Mouse (Mus musculus): ENCODE data around the gene Pogk. TPM values are rescaled to one million over a fixed set of nuclear protein-coding genes. Genes with fewer than 3 reads are reported as not detected.
A peak's percentile ranks its signal among the peaks of the same experiment; 100 is the strongest.

The Pogk gene
- total RNA-seq (2022), result 10 to 100 TPM; 41.1 to 43.6 (median 42.4) TPM

DNA sequence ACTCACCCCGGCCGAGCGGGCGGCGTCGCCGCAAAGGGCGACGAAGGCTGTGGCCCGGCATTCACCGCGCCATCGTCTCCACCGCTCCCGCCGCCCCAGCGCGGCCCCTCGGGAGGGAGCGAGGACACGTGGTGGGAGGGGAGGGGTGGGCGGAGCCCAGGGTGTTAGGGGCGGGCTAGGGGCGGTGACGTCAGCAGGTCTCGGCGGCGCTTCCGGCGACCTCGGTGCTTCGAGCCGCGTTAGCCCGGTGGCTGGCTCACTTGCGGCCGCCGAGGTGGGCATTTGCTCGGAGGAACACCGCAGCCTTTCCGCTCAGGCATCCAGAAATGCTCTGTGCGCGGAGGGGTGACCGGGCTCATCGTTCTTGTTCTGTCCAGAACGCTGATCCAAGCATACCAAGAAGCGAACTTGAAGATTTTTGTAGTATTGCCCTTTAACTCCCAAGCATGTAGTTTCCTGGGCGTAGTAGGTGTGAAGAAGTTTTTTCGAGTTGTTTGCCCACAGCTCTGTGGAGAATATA is at the start of gene Pogk:
TSS of gene Pogk (minus strand) at position 163 of the 520 bp plus-strand sequence.
- peak; percentile 45 to 54 for DNase-seq (ENCODE audit: low spot score in 2 of 2)

DNA sequence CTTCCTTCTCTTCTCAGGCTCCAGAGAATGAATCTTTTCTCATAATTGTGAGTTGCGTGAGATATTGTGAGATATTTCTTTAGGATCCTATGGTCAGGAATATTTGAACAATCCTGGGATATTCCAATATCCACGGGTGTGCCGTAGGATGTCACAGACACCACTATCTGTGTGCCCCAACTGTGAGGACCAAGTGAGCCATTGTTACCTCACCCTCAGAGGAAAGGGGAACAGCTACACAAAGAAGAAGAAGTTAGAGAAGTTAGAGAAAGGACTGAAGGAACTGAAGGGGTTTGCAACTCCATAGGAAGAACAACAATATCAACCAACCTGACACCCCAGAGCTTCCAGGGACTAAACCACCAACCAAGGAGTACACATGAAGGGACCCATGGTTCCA is 32.3 kb upstream of the Pogk start:
- no peak for DNase-seq (ENCODE audit: low spot score in 2 of 2)

DNA sequence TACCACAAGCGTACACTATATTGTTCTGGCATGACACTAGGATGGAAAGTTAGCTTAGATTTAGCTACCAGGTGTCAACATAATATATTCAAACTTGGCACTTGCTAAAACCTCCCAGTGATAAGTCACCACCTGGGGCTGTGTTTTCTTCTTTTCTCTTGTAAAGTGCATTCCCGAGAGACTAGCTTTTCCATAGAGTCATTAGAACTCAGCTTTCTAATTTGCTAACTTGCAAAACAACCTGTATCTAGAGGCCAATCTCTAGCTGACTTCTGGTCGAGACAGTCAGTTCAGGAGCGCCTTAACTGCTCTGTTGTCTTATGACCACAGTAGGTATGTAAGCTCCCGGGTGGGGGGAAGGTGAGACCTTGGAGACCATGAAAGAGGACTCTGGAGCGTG is 29.8 kb upstream of the Pogk start:
- no peak for DNase-seq (ENCODE audit: low spot score in 2 of 2)

DNA sequence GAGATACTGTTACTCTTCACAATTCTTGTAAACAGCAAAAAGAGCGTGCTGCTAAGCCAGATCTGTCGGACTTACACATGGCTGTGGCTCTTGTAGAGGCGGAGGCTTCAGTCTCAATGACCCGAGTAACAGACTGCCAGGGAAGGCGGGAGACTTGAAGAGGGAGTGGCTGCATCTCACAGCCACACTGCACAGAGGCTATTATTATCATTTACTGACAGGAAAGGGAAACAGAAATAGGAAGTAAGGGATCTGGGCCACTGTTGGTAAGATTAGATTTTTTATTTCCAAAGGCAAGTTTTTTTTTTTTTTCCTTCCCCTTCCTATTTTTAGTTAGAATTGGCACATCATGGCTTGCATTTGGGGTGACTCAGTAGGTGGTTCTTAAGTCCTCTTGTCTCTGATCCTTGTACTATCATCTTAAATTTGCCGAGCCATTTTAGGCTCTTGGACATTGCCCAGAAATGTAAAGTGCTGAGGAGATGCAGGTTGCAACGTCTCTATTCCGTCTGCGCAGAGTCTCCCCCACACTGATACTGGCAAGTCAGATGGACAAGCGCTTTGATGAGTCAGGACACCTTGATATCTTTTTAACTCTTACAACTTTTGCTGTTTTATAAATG is 20.3 kb upstream of the Pogk start:
- no peak for DNase-seq (ENCODE audit: low spot score in 2 of 2)

DNA sequence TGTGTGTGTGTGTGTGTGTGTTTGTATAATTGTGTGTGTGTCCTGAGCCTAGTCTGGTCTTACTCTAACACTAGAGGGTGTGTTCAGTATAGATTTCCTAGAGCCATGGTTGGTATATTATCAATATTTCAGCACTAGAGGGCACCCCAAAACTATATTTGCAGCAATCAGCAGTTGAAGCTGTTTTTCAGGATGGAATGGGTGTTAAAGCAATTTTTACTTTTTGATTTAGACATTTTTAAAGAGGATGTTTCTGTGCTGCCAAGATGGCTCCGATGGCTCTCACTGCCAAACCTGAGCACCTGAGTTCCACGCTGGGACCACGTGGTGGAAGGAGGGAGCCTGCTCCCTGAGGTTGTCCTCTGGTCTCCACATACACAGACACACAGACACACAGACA is 19.4 kb upstream of the Pogk start:
- DNase-seq (ENCODE audit: low spot score in 2 of 2), result peak in 1 of 2 experiments; percentile 11

DNA sequence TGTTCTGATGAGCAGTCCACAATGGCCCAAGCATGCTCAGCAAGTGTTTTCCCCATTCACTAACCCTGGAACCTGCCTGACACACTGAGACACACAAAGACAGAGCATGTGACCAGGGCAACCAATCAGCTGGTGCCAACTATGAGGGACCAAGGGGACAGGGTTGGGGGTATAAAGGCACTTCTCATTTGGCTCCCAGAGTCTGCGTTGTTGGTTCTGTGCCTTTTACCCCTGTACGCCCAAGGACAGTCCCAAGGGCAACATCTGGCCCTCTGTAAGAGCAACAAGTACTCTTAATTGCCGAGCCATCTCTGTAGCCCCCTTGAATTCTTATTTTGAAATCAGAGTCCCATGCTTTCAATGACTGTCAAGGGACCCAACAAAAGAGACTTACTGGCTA is 2.6 kb upstream of the Pogk start:
- no peak for DNase-seq (ENCODE audit: low spot score in 2 of 2)

DNA sequence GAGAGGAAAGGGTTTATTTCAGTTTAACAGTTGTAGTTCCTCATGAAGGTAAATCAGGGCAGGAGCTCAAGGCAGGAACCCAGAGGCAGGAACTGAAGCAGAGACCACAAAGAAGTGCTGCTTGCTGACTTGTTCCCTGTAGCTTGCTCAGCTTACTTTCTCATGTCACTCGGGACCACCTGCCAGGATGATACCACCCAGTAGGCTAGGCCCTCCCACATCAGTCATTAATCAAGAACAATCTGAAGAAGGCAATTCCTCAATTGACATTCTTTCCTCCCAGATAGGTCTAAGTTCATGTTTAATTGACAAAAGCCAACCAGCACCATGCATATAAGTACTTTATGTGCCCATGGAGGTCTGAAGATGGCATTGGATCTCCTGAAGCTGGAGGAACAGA is 1.9 kb upstream of the Pogk start:
- DNase-seq (ENCODE audit: low spot score in 2 of 2), result no peak

DNA sequence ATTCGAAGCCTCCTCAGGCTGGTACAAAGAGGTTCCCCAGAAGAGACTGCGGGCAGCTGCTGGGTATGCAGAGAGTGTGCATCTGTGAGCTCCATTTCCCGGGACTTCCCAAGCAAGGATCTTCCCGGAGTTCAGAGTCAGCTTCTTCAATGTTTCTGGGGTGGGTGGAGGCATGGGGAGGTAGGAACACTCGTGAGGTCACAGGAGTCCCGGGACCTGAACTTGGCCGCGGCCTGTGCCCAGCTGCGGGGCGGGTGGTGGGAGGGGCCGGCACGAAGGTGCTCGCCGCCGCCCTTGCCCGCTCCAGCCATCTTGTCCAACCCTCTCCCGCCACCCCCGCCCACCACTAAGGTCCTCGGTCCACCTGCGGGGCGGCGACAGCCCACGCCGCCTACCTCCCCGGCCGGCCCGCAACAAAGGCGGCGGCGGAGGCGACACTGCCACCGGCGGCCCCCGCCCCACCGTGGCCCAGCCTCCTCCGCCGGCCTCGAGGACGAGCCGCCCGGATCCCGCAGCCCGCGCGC is 424 bp downstream of the Pogk start:
- peak in 1 of 2 experiments; percentile 15 for DNase-seq (ENCODE audit: low spot score in 2 of 2)

DNA sequence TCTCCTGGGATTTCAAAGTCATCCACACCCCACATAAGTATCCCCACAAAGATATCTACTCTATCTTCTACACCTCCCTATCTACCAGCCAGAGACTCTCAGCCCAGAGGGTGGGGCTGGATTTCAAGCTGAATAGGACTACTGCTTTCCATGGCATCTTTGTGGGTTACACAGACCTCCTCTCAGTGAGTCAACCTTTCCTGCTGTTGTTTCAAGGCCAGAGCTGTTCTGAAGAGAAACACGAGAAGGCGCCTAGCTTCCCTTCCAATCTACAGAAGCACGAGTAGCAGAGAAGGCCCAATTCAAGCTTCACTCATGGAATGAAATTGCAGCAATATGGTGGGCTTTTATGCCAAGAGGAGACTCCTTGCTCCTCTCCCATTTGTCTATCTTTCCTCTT is 5.8 kb downstream of the Pogk start:
- DNase-seq (ENCODE audit: low spot score in 2 of 2), result peak in 1 of 2 experiments; percentile 5

DNA sequence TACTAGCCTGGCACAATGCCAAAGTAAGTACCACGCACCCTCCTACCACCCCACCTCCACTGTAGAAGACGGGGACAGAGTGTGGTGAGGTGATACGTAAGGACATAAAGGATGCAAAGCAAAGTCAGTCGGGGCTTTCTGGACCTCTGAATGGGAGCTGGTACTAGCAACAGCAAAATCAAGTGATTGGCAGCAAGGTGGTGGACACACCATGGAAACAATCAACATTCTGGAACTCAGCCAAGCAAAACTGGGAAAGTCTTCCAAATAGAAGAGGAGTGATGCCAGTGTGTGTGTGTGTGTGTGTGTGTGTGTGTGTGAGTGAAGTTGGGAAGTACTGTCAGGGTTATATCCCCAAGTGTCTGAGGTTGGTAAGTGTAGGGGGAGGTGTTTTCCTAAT is 7.7 kb downstream of the Pogk start:
- DNase-seq (ENCODE audit: low spot score in 2 of 2), result peak in 1 of 2 experiments; percentile 16

DNA sequence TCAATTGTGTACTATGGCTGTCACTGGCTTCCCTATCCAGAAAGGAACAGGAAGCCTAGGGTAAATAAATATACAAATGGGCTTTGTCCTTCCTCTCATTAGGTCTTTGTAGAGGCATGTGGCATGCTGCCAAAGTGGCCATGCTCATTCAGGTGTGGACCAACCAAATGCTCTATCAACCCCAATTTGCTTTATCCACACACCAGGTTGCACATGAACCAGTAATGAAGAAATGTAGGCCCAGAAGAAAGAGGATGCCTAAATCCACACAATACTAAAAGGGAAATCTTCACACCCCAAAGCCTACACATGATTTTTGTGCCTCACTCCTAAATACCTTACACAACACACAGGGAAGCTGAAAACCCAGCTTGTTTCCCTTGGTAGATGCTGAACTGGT is 8.2 kb downstream of the Pogk start:
- DNase-seq (ENCODE audit: low spot score in 2 of 2), result peak in 1 of 2 experiments; percentile 9

DNA sequence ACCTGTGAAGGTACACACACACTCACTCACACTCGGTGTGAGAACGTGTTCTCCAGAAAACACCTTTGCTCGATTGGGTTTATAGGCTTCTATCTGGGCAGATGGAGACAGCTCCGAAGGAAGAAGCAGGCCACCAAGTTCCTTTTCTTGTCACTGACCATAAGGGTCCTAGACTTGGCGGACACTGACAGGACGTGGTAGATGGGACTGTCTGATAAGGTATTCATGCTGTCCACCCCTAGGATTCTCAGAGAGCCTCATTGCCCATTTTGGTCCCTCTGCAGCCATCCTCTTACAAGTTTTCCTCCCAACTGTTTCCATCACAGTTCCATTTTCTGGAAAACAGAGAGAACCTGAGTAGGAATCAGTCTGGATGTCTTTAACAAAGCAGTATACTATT is 13.3 kb downstream of the Pogk start:
- DNase-seq (ENCODE audit: low spot score in 2 of 2), result peak in 1 of 2 experiments; percentile 4

DNA sequence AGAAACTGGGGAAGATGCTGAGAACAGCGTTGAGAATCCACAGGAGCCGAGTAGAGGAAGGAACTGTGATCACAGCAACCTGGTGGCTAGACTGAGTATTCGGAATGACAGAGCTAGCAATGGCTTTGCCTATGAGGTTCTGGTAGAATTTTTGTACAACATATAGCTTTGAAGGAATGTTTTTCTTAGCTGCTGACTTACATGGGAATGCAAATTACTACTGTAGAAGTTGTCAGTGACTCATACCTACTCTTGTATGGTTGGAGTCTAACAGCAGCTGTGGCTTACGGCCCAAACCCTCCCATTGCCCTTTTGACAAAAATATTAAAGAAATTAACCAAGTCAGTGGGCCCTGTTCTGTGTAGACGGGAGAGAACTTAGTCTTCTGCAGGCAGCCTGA is 14.0 kb downstream of the Pogk start:
- peak in 1 of 2 experiments; percentile 5 for DNase-seq (ENCODE audit: low spot score in 2 of 2)

DNA sequence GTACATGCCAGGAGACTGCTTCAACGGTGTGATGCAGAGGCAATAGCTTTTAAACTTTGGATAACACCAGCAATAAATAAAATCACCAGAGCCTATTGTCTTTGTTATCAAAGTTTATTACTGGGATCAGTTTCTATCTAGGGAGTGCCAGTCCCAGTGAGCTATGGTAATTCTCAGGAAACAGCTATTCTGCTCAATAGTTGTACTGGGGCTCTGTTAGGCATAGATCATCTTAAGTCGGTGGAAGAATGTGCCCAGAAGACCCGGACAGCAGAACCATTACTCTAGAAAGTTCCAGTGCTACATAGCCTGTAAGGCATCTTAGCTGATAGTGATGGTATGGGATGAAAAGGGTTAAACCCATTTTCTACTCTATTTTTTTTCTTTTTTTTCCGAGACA is 14.9 kb downstream of the Pogk start:
- DNase-seq (ENCODE audit: low spot score in 2 of 2), result peak in 1 of 2 experiments; percentile 1

DNA sequence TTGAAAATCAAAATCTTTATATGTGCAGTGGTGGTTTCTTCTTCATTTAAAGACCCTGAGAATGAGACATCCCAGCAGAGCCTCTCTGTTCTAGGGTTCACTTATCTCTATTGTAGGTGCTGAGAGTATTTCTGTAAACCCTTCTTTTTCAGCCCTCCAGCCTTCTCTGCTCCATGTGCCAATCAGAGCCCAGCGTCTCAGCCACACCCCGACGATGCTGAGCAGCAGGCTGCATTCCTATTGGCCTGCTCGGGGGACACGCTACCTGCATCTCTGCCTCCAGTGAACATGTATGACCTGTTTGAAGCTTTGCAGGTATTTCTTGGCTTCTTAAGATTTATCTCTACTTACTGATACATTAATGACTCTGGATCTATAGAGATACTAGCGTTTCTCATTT is 18.0 kb downstream of the Pogk start:
- no peak for DNase-seq (ENCODE audit: low spot score in 2 of 2)

DNA sequence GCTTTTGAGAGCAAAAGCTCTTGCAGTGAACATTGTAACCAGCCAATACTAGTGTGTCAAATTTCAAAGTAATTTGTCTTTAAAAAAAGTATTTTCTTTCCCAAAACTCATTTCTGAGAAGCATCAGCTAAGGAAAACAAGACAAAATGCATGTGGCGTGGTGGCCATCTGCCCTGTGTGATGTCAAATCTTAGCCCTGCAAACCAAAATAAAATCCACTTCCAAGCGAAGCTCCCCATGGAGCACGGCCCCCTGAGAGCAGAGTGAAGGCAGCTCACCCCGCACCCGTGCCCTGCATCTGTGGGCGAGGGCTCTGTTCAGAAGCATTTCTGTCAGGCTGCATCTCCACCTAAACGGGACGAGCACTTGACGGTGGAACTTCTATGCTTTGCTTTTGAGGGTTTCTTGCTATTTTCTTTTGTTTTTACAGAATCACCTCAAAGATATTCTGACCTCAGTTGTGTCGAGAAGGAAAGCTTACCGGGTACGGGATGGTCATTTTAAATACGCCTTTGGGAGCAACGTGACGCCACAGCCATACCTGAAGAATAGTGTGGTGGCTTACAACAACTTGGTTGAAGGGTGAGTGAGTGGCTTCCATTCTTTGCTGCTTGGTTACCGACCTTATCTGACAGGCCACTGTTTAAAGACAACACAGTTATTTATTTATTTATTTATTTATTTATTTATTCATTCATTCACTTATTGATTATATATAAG is 20.1 kb downstream of the Pogk start:
- peak in 1 of 2 experiments; percentile 3 for DNase-seq (ENCODE audit: low spot score in 2 of 2)

DNA sequence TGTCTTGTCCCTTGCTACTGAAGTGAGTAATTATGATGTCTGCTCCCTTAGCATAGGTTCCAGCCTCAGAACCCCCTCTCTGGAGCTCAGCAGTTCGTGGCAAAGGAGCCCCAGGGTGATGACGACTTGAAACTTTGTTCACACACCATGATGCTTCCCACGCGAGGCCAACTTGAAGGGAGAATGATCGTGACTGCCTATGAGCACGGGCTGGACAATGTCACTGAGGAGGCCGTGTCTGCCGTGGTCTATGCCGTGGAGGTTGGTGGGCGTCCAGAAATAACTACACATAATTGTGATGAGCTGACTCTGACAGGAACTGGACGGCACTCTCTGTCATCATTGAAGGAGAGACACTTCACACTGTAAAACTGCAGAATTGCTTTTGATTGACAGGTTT is 21.2 kb downstream of the Pogk start:
- DNase-seq (ENCODE audit: low spot score in 2 of 2), result peak in 1 of 2 experiments; percentile 5

DNA sequence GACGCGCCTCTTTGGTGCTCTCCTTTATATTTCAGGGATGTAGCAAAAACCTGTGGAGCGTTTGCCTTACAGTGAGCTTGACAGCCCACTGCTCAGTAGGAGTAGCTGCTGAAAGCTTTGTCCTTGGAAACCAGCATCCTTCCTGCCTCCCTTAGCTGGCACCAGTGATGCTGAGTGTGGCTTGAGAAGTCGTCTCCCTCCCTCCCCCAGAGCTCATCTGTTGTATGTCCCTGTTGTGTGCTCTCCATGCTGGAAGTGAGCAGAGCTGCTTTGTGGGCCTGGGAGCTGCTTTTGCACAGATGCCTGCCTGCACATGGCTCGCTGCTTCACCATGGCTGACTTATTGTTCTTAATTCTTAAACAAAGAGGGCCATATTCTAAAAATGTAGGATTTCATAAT is 24.2 kb downstream of the Pogk start:
- no peak for DNase-seq (ENCODE audit: low spot score in 2 of 2)

DNA sequence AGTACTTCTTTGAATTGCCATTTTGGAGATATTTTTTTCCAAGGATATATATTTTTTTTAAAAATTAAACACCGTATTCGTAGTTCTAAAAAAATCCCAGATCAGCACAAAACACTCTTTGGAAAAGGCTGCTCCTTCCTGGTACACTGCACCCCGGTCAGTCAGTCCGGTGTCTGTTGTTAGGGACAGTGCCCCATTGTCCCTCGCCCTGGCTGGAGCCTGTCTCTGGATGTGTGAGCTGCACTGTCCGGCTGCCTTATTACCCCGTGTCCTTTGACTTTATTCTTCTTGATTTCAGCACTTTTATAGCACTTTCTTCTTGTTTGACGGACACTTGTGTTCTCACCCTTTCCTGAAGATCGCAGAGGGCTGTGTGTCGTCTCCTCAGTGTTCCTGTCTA is 25.0 kb downstream of the Pogk start:
- no peak for DNase-seq (ENCODE audit: low spot score in 2 of 2)

DNA sequence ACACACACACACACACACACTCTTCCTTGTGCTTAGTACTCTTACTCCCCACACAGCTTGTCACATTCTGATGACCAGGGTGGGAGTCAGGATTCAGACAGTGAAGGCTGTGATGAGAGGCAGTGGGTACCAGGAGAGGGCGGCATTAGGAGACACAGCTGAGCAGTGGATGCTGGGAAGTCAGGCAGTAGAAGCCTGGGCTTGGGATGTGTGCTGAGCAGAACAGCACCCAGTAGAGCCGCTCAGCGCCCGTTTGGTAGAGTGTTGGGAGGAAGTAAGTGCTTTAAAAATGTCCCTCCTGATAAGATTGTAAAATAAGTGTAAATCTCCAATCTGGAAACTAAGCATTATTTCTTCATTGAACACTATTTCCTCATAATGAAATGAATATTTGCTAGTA is 27.0 kb downstream of the Pogk start:
- DNase-seq (ENCODE audit: low spot score in 2 of 2), result no peak

DNA sequence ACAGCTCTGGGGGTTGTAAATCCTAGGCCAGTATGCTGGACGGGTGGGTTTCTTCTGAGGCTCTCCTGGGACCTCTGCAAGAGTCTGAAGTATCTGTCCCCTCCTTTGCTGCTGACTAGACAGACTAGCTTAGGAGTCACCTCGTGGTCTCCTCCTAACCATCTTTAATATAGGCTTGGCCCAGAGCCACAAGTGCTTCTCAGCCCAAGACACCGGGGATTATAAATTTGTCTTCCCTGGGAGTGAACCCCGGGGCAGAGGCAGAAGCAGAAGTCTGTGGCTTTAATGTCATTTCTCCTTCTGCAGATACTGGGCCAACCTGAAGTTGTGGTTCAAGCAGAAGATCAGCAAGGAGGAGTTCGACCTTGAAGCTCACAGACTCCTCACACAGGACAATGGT is 27.8 kb downstream of the Pogk start:
- DNase-seq (ENCODE audit: low spot score in 2 of 2), result no peak

DNA sequence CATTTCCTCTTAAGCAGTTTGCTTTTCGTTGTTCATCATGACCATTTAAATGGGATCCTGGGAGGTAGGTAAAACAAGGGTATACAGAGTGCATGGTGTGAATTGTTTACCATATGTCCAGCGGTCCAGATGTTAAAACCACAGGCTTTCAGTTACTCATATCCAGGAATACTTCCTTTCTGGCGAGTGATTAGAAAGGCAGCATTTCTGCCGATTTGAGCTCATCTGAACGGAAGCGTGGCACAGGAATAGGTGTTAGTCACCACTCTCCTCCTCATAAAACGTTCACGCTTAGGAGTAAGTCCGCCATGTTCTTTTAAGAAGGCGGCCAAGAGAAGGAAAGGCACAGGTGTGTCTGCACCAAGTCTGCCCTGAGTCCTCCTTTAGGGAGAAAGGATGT is 28.3 kb downstream of the Pogk start:
- no peak for DNase-seq (ENCODE audit: low spot score in 2 of 2)
